Mouse (Mus musculus): ENCODE results near the gene Golt1b. TPM values are rescaled to one million over a fixed set of nuclear protein-coding genes. Genes with fewer than 3 reads are reported as not detected.
"Not testable (repeated sequence)": the region's sequence is repeated elsewhere in the genome, so short reads cannot be mapped to it uniquely, and the experiment has no call there.

Golt1b gene
- 116 and 118 TPM in 2 replicates for polyA plus RNA-seq (2016; fragmentation: Nextera tagmentation; extraction: Ambion mirVana)

DNA sequence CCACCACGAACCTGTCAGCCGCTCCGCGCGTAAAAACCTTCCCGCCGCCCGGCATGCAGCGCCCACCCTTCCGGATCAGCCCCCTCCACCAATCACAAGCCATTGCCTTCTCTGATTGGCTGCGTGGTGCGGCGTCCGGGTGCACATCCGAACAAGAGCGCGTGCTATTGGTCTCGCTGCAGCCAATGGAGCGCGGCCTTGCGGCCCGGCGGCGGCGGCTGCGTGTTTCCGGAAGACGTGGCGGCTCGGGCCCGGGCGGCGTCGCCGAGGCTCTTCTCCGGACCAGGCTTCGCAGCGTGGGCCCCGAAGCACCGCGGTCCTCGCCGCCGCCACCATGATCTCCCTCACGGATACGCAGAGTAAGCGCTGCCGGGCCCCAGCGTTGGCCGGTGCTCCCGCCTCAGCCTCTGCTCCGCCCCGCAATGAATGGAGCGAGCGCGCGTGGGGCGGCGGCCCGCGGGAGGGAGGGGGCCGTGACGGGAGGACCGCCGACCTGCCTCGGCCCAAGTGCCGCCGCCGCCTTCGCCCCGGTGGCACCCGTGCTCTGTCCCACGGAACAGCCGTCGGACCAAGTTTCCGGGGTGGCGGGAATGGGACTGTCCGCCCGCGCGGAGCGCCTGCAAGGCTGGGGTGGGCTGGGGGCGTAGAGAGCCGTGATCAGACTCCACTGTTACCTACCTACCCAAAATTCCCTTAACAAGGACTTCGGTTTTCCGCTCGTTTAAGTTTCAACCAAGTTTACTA is at the start of gene Golt1b, which contains the start of gene Recql:
Gene Golt1b (plus strand): TSS at position 211 of the 744 bp plus-strand sequence.
Gene Recql (minus strand): TSS at position 77 of the 744 bp plus-strand sequence.
- H3K27ac ChIP-seq = no peak within 1 kb of the TSS
- WGBS = under 1% methylated on average over 86 of the region's 87 CpGs
- H3K36me3 ChIP-seq = no peaks in the 10 kb centered on the region
- H3K27me3 ChIP-seq = no peaks in the 10 kb centered on the region
- peak within 1 kb of the TSS; percentile 68 for H3K4me2 ChIP-seq
- H3K4me3 ChIP-seq (replicated peaks) = peak within 1 kb of the TSS; percentile 98
- H3K4me1 ChIP-seq (replicated peaks) = peaks cover 27% of the 10 kb centered on the region
- peak within 1 kb of the TSS; percentile 88 for H3K9ac ChIP-seq (replicated peaks)
- peak; percentile 98 for ATAC-seq (ENCODE audit: insufficient number of reproducible peaks, insufficient read depth, low FRiP score, low TSS enrichment, low read depth)
- H3K9me3 ChIP-seq = no peaks in the 10 kb centered on the region

DNA sequence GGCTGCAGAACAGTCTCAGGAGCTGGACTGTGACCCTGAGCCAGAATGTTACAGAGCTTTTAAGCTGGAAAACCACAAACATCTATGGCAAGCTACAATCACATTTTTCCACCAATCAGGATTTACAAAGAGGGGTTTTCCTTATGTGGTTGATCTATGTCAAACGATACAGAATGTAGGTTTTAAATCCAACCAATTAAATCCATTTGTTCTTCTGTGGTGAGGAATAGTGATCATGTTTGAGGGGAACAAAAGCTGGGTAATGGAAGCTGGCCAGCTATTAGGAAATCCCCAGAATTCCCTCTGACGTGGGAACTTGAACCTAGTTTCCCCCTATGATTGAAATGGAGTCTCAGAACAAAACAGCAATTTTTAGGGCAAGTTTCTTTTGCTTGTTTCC is 48.1 kb upstream of the Golt1b start:
- 70% methylated on average over 2 of the region's 2 CpGs for whole genome bisulfite sequencing
- H3K27me3 ChIP-seq = no peaks in the 10 kb centered on the region
- H3K27ac ChIP-seq = no peak overlapping the region
- no peaks in the 10 kb centered on the region for H3K9me3 ChIP-seq
- ATAC-seq (ENCODE audit: insufficient number of reproducible peaks, insufficient read depth, low FRiP score, low TSS enrichment, low read depth) = no peak
- H3K4me1 ChIP-seq (replicated peaks) = no peaks in the 10 kb centered on the region
- H3K9ac ChIP-seq (replicated peaks) = no peak overlapping the region
- H3K4me2 ChIP-seq = no peak overlapping the region
- H3K36me3 ChIP-seq = no peaks in the 10 kb centered on the region
- no peak overlapping the region for H3K4me3 ChIP-seq (replicated peaks)

- no peak for ATAC-seq (ENCODE audit: insufficient number of reproducible peaks, insufficient read depth, low FRiP score, low TSS enrichment, low read depth)
- Histone ChIP-seq H3K4me3 (replicated peaks) (no peak overlapping the region), H3K9me3 (no peaks in the 10 kb centered on the region), H3K4me2 (no peak overlapping the region), H3K9ac (replicated peaks) (no peak overlapping the region), H3K27ac (no peak overlapping the region), H3K36me3 (no peaks in the 10 kb centered on the region), H3K4me1 (replicated peaks) (no peaks in the 10 kb centered on the region), H3K27me3 (no peaks in the 10 kb centered on the region)
- WGBS = 49% methylated on average over 2 of the region's 2 CpGs
These were observed 47.4 kb upstream of the Golt1b start for GRCm38 (mm10) chr6:142339576-142339975.

GRCm38 (mm10) chr6:142343561-142343960 is 43.5 kb upstream of the Golt1b start:
- WGBS = 66% methylated on average over 2 of the region's 2 CpGs
- no peak for ATAC-seq (ENCODE audit: insufficient number of reproducible peaks, insufficient read depth, low FRiP score, low TSS enrichment, low read depth)
- H3K4me3 ChIP-seq (replicated peaks) = no peak overlapping the region
- H3K27ac ChIP-seq = no peak overlapping the region
- H3K9ac ChIP-seq (replicated peaks) = no peak overlapping the region
- no peaks in the 10 kb centered on the region for H3K36me3 ChIP-seq
- no peak overlapping the region for H3K4me2 ChIP-seq
- peaks cover 9% of the 10 kb centered on the region; the same call in 1 of the 2 replicates for H3K4me1 ChIP-seq (replicated peaks)
- no peaks in the 10 kb centered on the region for H3K9me3 ChIP-seq
- no peaks in the 10 kb centered on the region for H3K27me3 ChIP-seq

DNA sequence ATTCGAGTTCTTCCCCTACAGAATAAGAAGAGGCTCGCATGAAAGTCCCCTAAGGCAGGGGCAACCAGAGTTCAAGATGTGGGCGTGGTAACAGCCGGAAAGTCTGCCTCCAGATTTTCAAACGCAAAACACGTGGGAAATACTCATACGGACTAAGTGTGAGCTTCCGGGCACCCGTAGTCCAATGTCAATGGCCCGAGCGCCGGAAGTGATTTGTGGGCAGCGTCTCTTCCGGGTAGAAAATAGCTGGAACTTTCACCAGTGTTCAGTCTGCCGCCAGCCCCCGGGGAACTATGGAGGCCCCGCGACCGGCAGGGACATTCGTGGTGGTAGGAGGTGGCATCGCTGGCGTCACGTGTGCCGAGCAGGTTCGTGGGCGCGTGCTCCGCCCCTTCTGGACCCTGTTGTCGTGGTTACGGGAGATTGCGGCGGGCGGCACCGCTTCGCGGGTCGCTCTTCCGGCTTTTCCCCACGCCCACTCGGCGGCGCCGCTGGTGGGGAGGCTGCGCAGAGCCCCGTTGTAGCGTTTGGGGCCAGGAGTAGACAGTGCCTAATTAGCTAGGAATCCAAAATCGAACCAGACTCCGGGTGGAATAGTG is 41.5 kb upstream of the Golt1b start, which contains the start of gene Pyroxd1:
Gene Pyroxd1 (plus strand): TSS at position 215 of the 599 bp plus-strand sequence.
- H3K9ac ChIP-seq (replicated peaks) = peak within 1 kb of the TSS; percentile 55
- no peaks in the 10 kb centered on the region for H3K27me3 ChIP-seq
- H3K27ac ChIP-seq = peak within 1 kb of the TSS; percentile 69; the same call in 1 of the 2 replicates
- peak within 1 kb of the TSS; percentile 58 for H3K4me2 ChIP-seq
- peak; percentile 93 for ATAC-seq (ENCODE audit: insufficient number of reproducible peaks, insufficient read depth, low FRiP score, low TSS enrichment, low read depth)
- H3K36me3 ChIP-seq = peaks cover 9% of the 10 kb centered on the region; the same call in 1 of the 2 replicates
- no peaks in the 10 kb centered on the region for H3K9me3 ChIP-seq
- peaks cover 9% of the 10 kb centered on the region; the same call in 1 of the 2 replicates for H3K4me1 ChIP-seq (replicated peaks)
- WGBS = under 1% methylated on average over 48 of the region's 48 CpGs
- H3K4me3 ChIP-seq (replicated peaks) = peak within 1 kb of the TSS; percentile 65

GRCm38 (mm10) chr6:142346181-142347110 is 40.6 kb upstream of the Golt1b start:
- Histone ChIP-seq H3K27ac (no peak overlapping the region), H3K4me2 (peak overlapping the region; percentile 58), H3K9ac (replicated peaks) (peak overlapping the region; percentile 55), H3K27me3 (no peaks in the 10 kb centered on the region), H3K4me3 (replicated peaks) (peak overlapping the region; percentile 65), H3K9me3 (no peaks in the 10 kb centered on the region), H3K4me1 (replicated peaks) (peaks cover 9% of the 10 kb centered on the region; the same call in 1 of the 2 replicates), H3K36me3 (peaks cover 18% of the 10 kb centered on the region)
- WGBS = 53% methylated on average over 12 of the region's 12 CpGs
- no peak for ATAC-seq (ENCODE audit: insufficient number of reproducible peaks, insufficient read depth, low FRiP score, low TSS enrichment, low read depth)

DNA sequence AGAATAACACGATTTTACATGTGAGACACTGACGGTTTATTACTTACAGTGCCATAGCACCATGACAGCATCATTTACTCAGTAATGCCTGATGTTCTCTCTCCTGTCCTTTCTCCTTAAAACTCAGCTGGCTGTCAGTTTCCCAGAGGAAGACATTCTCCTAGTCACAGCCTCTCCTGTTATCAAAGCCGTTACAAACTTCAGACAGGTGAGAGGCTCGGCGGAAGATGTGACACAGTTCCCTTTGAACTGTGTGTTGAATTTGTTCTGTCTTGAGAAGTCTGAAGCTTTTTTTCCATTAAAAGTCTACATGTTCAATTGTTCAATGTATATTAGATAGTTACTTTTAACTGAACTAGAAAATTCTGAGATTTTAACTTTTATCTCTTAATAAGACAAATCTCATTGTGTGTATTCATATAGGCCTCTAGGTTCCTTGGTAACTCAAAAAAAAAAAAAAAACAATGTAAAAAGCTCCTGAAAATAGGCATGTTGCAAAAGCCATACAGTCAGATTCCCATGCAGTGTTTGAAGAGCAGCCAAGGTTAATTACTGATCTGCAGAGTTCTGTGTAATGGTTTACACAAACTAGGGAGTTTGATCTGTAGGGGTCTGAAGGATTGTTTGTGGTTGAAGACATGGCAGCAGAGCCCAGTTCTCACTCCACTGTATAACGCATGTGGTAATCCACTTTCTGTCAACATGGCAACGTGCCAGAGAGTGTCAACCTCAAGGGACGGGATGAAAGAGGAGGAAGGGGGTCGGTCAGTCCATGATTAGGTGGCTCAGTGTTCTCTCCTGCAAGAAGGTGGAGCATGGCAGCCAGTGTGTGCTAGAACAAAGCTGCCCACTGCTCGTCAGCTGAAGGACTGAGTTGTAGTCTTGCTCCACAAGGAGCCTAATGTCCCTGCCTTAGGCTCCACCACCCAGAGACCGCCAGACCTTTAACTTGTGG is 39.3 kb upstream of the Golt1b start:
- no peak for ATAC-seq (ENCODE audit: insufficient number of reproducible peaks, insufficient read depth, low FRiP score, low TSS enrichment, low read depth)
- 90% methylated on average over 11 of the region's 11 CpGs for WGBS
- Histone ChIP-seq H3K4me1 (replicated peaks) (peaks cover 9% of the 10 kb centered on the region; the same call in 1 of the 2 replicates), H3K9me3 (no peaks in the 10 kb centered on the region), H3K27ac (no peak overlapping the region), H3K4me3 (replicated peaks) (no peak overlapping the region), H3K36me3 (peaks cover 28% of the 10 kb centered on the region), H3K9ac (replicated peaks) (no peak overlapping the region), H3K4me2 (no peak overlapping the region), H3K27me3 (no peaks in the 10 kb centered on the region)

GRCm38 (mm10) chr6:142352099-142352498 is 34.9 kb upstream of the Golt1b start:
- not testable (repeated sequence) for H3K4me2 ChIP-seq; H3K4me1 ChIP-seq (replicated peaks); ATAC-seq (ENCODE audit: insufficient number of reproducible peaks, insufficient read depth, low FRiP score, low TSS enrichment, low read depth); H3K27me3 ChIP-seq; H3K9me3 ChIP-seq; H3K9ac ChIP-seq (replicated peaks); H3K4me3 ChIP-seq (replicated peaks); H3K27ac ChIP-seq
- H3K36me3 ChIP-seq = peaks cover 54% of the 10 kb centered on the region
- 93% methylated on average over 3 of the region's 3 CpGs for WGBS

DNA sequence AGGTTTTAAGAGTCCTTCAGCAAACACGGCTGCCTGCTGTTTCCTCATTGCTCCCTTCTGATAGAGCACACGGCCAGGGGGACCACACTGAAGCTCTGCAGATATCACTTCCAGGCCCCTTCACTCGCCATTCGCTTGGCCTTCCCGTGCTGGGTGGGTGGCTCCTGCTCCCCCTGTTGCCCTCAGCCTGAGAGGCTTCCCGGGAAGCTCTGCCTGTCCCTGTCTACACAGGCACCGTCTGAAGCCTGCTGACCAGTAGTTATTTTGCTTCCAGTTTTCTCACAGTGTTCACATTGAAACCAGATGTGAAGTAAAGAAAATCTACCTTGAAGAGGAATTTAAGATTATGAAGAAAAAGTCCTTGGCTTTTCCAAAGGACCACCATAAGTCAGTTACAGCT is 29.9 kb upstream of the Golt1b start:
- Histone ChIP-seq H3K9me3 (no peaks in the 10 kb centered on the region), H3K9ac (replicated peaks) (no peak overlapping the region), H3K4me2 (no peak overlapping the region), H3K27me3 (no peaks in the 10 kb centered on the region), H3K36me3 (peaks cover 68% of the 10 kb centered on the region), H3K27ac (no peak overlapping the region), H3K4me1 (replicated peaks) (no peaks in the 10 kb centered on the region), H3K4me3 (replicated peaks) (no peak overlapping the region)
- 72% methylated on average over 7 of the region's 7 CpGs for WGBS
- no peak for ATAC-seq (ENCODE audit: insufficient number of reproducible peaks, insufficient read depth, low FRiP score, low TSS enrichment, low read depth)

GRCm38 (mm10) chr6:142362036-142362435 is 25.0 kb upstream of the Golt1b start:
- H3K4me2 ChIP-seq = no peak overlapping the region
- H3K9me3 ChIP-seq = no peaks in the 10 kb centered on the region
- no peak overlapping the region for H3K4me3 ChIP-seq (replicated peaks)
- WGBS = 91% methylated on average over 6 of the region's 6 CpGs
- ATAC-seq (ENCODE audit: insufficient number of reproducible peaks, insufficient read depth, low FRiP score, low TSS enrichment, low read depth) = no peak
- peaks cover 79% of the 10 kb centered on the region for H3K36me3 ChIP-seq
- H3K4me1 ChIP-seq (replicated peaks) = no peaks in the 10 kb centered on the region
- H3K9ac ChIP-seq (replicated peaks) = no peak overlapping the region
- H3K27ac ChIP-seq = no peak overlapping the region
- no peaks in the 10 kb centered on the region for H3K27me3 ChIP-seq

Measured in limb, embryonic 12.5 days (tissue).